Mouse (Mus musculus) heart, adult 2 months (tissue): ENCODE results near the gene Fignl2. TPM values are rescaled to one million over a fixed set of nuclear protein-coding genes. Genes with fewer than 3 reads are reported as not detected.

Experiments used
- DNase-seq, 2 experiments: peaks; one replicate each; pipeline ENCODE4 v3.0.0; 2021
- H3K27ac ChIP-seq: fragments of 200-600 bp; 2 replicates; pipeline ENCODE4 v1.8.1; 2022
- H3K27me3 ChIP-seq: fragments of 200-500 bp; 2 replicates; pipeline ENCODE4 v1.6.1; 2012; ENCODE audit warnings: mild to moderate bottlenecking, low read length, inconsistent platforms, mixed read lengths; ENCODE audit not compliant: control insufficient read depth, insufficient read depth
- H3K36me3 ChIP-seq: fragments of 200-500 bp; 2 replicates; pipeline ENCODE4 v1.6.1; 2012; ENCODE audit warnings: low read length, inconsistent platforms; ENCODE audit not compliant: control insufficient read depth, insufficient read depth
- H3K4me1 ChIP-seq: fragments of 200-500 bp; 2 replicates; pipeline ENCODE4 v1.6.1; 2011; ENCODE audit warnings: low read length; ENCODE audit not compliant: control insufficient read depth, insufficient read depth
- H3K4me3 ChIP-seq: fragments of 200-600 bp; 2 replicates; pipeline ENCODE4 v1.8.1; 2022
- H3K79me2 ChIP-seq: fragments of 200-500 bp; replicated peaks from 2 replicates; pipeline ENCODE4 v1.6.1; 2012; ENCODE audit warnings: mild to moderate bottlenecking, inconsistent platforms, low read length, moderate library complexity, mixed read lengths; ENCODE audit not compliant: control insufficient read depth, insufficient read depth
- H3K9ac ChIP-seq: fragments of 200-500 bp; 2 replicates; pipeline ENCODE4 v1.6.1; 2012; ENCODE audit warnings: low read depth, mild to moderate bottlenecking, control low read depth, inconsistent platforms, low read length, mixed read lengths
- CTCF ChIP-seq: fragments of 200-600 bp; IDR thresholded peaks from 2 replicates; pipeline ENCODE4 v1.8.1; 2022; ENCODE audit warnings: antibody characterized with exemption, mild to moderate bottlenecking, moderate library complexity
- EP300 ChIP-seq: fragments of 200-500 bp; IDR thresholded peaks from 2 replicates; pipeline ENCODE4 v1.6.1; 2011; ENCODE audit warnings: low read depth, low read length, control low read depth; ENCODE audit not compliant: insufficient read depth
- POLR2A ChIP-seq: fragments of 200-500 bp; IDR thresholded peaks from 2 replicates; pipeline ENCODE4 v1.6.1; 2011; ENCODE audit warnings: mild to moderate bottlenecking, low read depth, low read length, control low read depth; ENCODE audit not compliant: insufficient read depth
- WGBS: fragments of 180-500 bp; shearing (Covaris S2); methylation state at CpG from one replicate; pipeline ENCODE4 v1.1.7; 2018; 5-methylcytosine and 5-hydroxymethylcytosine counted together
- intact Hi-C: fragments of 180-260 bp; cut with DNase I; formaldehyde crosslinking; loops from one replicate; pipeline ENCODE4 v1.15.1; 2025
- polyA plus RNA-seq: library from polyadenylated mRNA; depleted of rRNA; stranded (reverse); fragments of >200 nt; gene quantifications from 2 replicates; pipeline ENCODE4 v1.2.3, GENCODE M21; 2012
- total RNA-seq, 2 experiments: library from RNA; stranded (reverse); gene quantifications; 2 replicates each; pipeline ENCODE4 v1.2.3; 2021

Gene Fignl2
- total and polyA plus RNA-seq, 3 experiments, result 0.86 to 1.6 (median 1.3) TPM

DNA sequence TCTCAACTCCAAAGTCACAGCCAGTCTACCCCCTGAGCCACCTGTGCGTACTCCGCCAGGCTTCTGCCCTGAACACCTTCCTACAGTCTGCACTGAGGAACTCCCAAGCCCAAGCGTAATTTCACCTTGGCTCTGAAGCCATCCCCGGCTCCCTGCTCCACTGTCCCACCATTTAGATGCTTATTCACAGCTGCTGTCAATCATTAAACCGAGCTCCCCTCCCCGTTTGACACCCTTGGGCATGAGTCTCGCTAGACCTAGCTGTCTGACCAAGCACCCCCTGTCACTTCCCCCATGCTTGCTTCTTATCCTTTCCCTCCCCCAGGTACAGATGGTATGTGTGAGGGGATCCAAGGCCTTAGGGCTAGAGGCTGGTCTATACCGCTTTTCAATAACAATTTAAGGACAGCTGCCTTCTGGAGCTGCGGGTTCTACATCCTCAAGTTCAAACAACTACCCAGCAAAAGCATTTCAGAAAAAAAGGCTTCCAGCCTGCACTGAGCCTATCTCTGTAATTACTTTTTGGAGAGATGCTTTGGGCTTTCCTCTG lies 8.7 kb downstream of the Fignl2 start:
- Histone ChIP-seq H3K36me3 (no peaks in the 10 kb centered on the region), H3K4me3 (no peak overlapping the region), H3K27me3 (no peaks in the 10 kb centered on the region), H3K9ac (no peak overlapping the region), H3K79me2 (no peaks in the 10 kb centered on the region), H3K4me1 (peaks cover 25% of the 10 kb centered on the region), H3K27ac (no peak overlapping the region)
- intact Hi-C loops, result no loop called here
- no peak for TF ChIP-seq CTCF
- TF ChIP-seq EP300, result no peak
- TF ChIP-seq POLR2A, result no peak
- no peak for DNase-seq
- WGBS, result 78% methylated on average over 9 of the region's 9 CpGs

- no peaks in the 10 kb centered on the region for H3K27me3 ChIP-seq
- H3K9ac ChIP-seq, result no peak overlapping the region
- H3K4me3 ChIP-seq, result no peak overlapping the region
- H3K27ac ChIP-seq, result no peak overlapping the region; the same call in 1 of the 2 replicates
- WGBS, result 76% methylated on average over 4 of the region's 4 CpGs
- peaks cover 25% of the 10 kb centered on the region for H3K4me1 ChIP-seq
- H3K36me3 ChIP-seq, result no peaks in the 10 kb centered on the region
- TF ChIP-seq POLR2A (no peak), EP300 (no peak), CTCF (no peak)
- intact Hi-C loops, result no loop called here
- DNase-seq, result no peak
- no peaks in the 10 kb centered on the region for H3K79me2 ChIP-seq
Observed at GRCm38 (mm10) chr15:101068671-101069070, 9.7 kb downstream of the Fignl2 start.

DNA sequence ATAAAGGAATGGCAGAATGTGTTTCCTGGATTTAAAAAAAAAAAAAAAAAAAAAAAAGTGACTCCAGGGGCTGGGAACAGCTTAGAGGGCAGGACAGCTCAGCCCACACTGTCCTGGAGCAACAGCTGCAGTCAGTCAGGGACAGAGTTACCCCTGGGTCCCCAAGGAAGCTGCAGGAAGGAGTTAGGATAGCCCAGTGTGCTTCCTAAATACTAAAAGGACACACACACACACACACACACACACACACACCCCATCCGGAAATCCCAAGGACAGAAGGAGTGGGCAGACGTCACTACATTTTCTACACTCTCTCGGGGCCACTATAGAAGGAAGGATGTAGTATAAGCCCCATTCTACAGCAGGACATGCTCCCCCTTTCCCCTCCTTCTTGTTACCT lies 10.3 kb downstream of the Fignl2 start:
- Histone ChIP-seq H3K27me3 (no peaks in the 10 kb centered on the region), H3K79me2 (no peaks in the 10 kb centered on the region), H3K27ac (no peak overlapping the region; the same call in 1 of the 2 replicates), H3K9ac (no peak overlapping the region), H3K4me3 (no peak overlapping the region), H3K4me1 (peaks cover 25% of the 10 kb centered on the region), H3K36me3 (no peaks in the 10 kb centered on the region)
- no peak for TF ChIP-seq POLR2A
- no peak for TF ChIP-seq EP300
- TF ChIP-seq CTCF, result no peak
- WGBS, result 29% methylated on average over 3 of the region's 3 CpGs
- DNase-seq, result peak in 1 of 2 experiments; percentile 55
- intact Hi-C loops, result no loop called here

GRCm38 (mm10) chr15:101066920-101067696 lies 11.3 kb downstream of the Fignl2 start:
- Histone ChIP-seq H3K79me2 (no peaks in the 10 kb centered on the region), H3K36me3 (no peaks in the 10 kb centered on the region), H3K27me3 (no peaks in the 10 kb centered on the region), H3K27ac (no peak overlapping the region; the same call in 1 of the 2 replicates), H3K4me1 (peaks cover 22% of the 10 kb centered on the region), H3K9ac (0 out of 2 replicates have a peak overlapping the region, but pooled peaks have one; percentile 15), H3K4me3 (no peak overlapping the region)
- 49% methylated on average over 7 of the region's 9 CpGs for WGBS
- DNase-seq, result no peak
- no peak for TF ChIP-seq EP300
- no peak for TF ChIP-seq POLR2A
- no peak for TF ChIP-seq CTCF
- intact Hi-C loops, result no loop called here

DNA sequence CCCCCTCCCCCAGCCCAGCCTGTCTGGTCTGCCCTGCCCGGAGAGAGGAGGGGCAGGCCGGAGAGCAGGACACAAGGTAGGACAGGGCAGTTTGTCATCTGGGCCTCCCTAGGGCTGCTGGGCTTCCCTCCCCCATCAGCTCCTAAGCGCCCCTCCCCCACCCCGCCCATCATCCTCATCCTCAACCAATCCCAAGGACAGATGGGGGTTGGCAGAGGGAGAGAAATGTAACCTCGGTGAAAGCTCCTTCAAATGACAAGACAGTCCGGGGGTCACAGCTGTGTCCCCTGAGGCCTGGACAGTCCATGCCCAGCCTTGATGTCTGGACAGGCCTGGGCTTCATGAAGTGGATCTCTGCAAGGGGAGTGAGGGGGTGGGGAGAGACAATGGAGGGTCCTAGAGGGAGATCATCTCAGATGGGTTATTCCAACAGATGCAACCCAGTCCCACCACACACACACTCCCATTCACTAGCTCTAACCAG lies 12.0 kb downstream of the Fignl2 start:
- TF ChIP-seq EP300 (no peak), POLR2A (no peak), CTCF (no peak)
- Histone ChIP-seq H3K36me3 (no peaks in the 10 kb centered on the region), H3K27ac (no peak overlapping the region), H3K27me3 (no peaks in the 10 kb centered on the region), H3K4me3 (no peak overlapping the region), H3K9ac (no peak overlapping the region), H3K4me1 (peaks cover 22% of the 10 kb centered on the region), H3K79me2 (no peaks in the 10 kb centered on the region)
- WGBS, result 64% methylated on average over 6 of the region's 6 CpGs
- intact Hi-C loops, result no loop called here
- DNase-seq, result no peak

DNA sequence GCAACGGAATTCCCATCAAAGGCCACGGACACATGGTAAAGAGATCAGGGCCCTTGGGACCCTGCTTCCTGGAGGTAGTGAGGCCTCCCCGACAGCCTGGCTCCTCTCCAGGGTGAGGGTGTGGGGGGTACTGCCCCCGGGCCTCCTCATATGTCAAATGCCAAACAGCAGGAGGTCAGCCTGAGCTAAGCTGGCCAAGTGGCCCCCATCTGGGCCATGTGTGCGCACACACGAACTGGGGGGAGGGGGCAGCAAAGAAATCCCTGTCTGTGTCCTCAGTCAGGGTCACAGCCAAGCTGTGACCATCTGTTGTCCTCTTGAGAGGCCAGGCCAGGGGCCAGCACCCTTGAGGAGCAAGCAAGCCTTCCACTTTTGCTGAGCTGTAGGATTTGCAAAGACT lies 13.3 kb downstream of the Fignl2 start:
- DNase-seq, result peak; percentile 46 to 62
- Histone ChIP-seq H3K4me1 (peaks cover 22% of the 10 kb centered on the region), H3K27me3 (no peaks in the 10 kb centered on the region), H3K9ac (no peak overlapping the region), H3K27ac (peak overlapping the region; percentile 31; the same call in 1 of the 2 replicates), H3K79me2 (no peaks in the 10 kb centered on the region), H3K36me3 (no peaks in the 10 kb centered on the region), H3K4me3 (no peak overlapping the region)
- TF ChIP-seq CTCF (no peak), POLR2A (no peak), EP300 (no peak)
- 31% methylated on average over 6 of the region's 6 CpGs for WGBS
- intact Hi-C loops, result no loop called here
